Mouse (Mus musculus): ENCODE measurements around the gene Asxl1. TPM values are rescaled to one million over a fixed set of nuclear protein-coding genes. Genes with fewer than 3 reads are reported as not detected.

Gene Asxl1
- polyA plus RNA-seq, 1 experiment from 2014 or later, result 6.4 TPM

- peaks cover 54% of the 10 kb centered on the region for H3K4me1 ChIP-seq (ENCODE audit: control insufficient read depth, insufficient read depth, low read length)
Observed at GRCm38 (mm10) chr2:153441228-153441627, 95.6 kb downstream of the Asxl1 start.

DNA sequence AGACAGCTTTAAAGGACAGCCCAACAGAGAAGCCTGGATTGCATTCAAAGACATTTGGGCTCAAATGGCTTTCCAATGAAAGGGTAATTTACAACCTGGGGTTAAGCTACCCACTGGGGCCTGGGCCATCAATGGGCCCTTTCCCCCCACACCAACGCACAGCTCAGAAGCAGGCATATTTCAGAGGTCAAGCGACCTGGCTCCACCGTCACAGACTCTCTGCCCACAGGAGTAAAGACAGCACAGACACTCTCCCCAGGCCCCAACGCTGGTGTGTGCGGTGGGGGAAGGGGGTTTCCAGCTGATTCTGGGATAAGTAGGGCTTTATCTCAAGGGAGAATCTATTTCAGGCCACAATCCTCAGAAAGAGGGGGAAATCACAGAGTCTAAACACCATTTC, 97.1 kb downstream of the Asxl1 start:
- no peak for ATAC-seq (ENCODE audit: insufficient read depth, low FRiP score)
- 16% methylated on average over 5 of the region's 5 CpGs for WGBS
- Histone ChIP-seq H3K4me1 (ENCODE audit: control insufficient read depth, insufficient read depth, low read length) (peaks cover 39% of the 10 kb centered on the region), H3K9me3 (replicated peaks; ENCODE audit: control insufficient read depth, low read length) (no peaks in the 10 kb centered on the region), H3K4me3 (replicated peaks; ENCODE audit: low read length) (peak overlapping the region; percentile 95), H3K9ac (ENCODE audit: low read length) (peak overlapping the region; percentile 90), H3K27ac (ENCODE audit: low read length) (peak overlapping the region; percentile 92; the same call in 1 of the 2 replicates), H3K36me3 (ENCODE audit: control insufficient read depth, insufficient read depth, low read length) (no peaks in the 10 kb centered on the region), H3K4me2 (ENCODE audit: low read depth, low read length) (peak overlapping the region; percentile 100), H3K27me3 (ENCODE audit: control insufficient read depth, insufficient read depth, low read length) (no peaks in the 10 kb centered on the region)

More at GRCm38 (mm10) chr2:153441228-153441627, 95.6 kb downstream of the Asxl1 start:
- 29% methylated on average over 3 of the region's 3 CpGs for WGBS
- no peaks in the 10 kb centered on the region for H3K36me3 ChIP-seq (ENCODE audit: control insufficient read depth, insufficient read depth, low read length)
- H3K4me3 ChIP-seq (replicated peaks; ENCODE audit: low read length), result peak overlapping the region; percentile 13
- H3K27ac ChIP-seq (ENCODE audit: low read length), result peak overlapping the region; percentile 68
- no peak for ATAC-seq (ENCODE audit: insufficient read depth, low FRiP score)
- H3K9me3 ChIP-seq (replicated peaks; ENCODE audit: control insufficient read depth, low read length), result no peaks in the 10 kb centered on the region
- peak overlapping the region; percentile 100 for H3K4me2 ChIP-seq (ENCODE audit: low read depth, low read length)
- peak overlapping the region; percentile 48 for H3K9ac ChIP-seq (ENCODE audit: low read length)
- no peaks in the 10 kb centered on the region for H3K27me3 ChIP-seq (ENCODE audit: control insufficient read depth, insufficient read depth, low read length)

GRCm38 (mm10) chr2:153443434-153444240, 98.0 kb downstream of the Asxl1 start:
- Histone ChIP-seq H3K4me2 (ENCODE audit: low read depth, low read length) (peak overlapping the region; percentile 100), H3K27me3 (ENCODE audit: control insufficient read depth, insufficient read depth, low read length) (no peaks in the 10 kb centered on the region), H3K9ac (ENCODE audit: low read length) (peak overlapping the region; percentile 90), H3K27ac (ENCODE audit: low read length) (peak overlapping the region; percentile 92), H3K9me3 (replicated peaks; ENCODE audit: control insufficient read depth, low read length) (no peaks in the 10 kb centered on the region), H3K4me3 (replicated peaks; ENCODE audit: low read length) (peak overlapping the region; percentile 95), H3K4me1 (ENCODE audit: control insufficient read depth, insufficient read depth, low read length) (peaks cover 33% of the 10 kb centered on the region), H3K36me3 (ENCODE audit: control insufficient read depth, insufficient read depth, low read length) (no peaks in the 10 kb centered on the region)
- peak; percentile 39 for ATAC-seq (ENCODE audit: insufficient read depth, low FRiP score)
- under 1% methylated on average over 49 of the region's 59 CpGs for WGBS

- H3K27ac ChIP-seq (ENCODE audit: low read length), result peak overlapping the region; percentile 92
- peak; percentile 76 for ATAC-seq (ENCODE audit: insufficient read depth, low FRiP score)
- peak overlapping the region; percentile 90 for H3K9ac ChIP-seq (ENCODE audit: low read length)
- under 1% methylated on average over 31 of the region's 64 CpGs for WGBS
- no peaks in the 10 kb centered on the region for H3K9me3 ChIP-seq (replicated peaks; ENCODE audit: control insufficient read depth, low read length)
- peak overlapping the region; percentile 100 for H3K4me2 ChIP-seq (ENCODE audit: low read depth, low read length)
- peaks cover 33% of the 10 kb centered on the region for H3K4me1 ChIP-seq (ENCODE audit: control insufficient read depth, insufficient read depth, low read length)
- H3K4me3 ChIP-seq (replicated peaks; ENCODE audit: low read length), result peak overlapping the region; percentile 95
- no peaks in the 10 kb centered on the region for H3K27me3 ChIP-seq (ENCODE audit: control insufficient read depth, insufficient read depth, low read length)
- H3K36me3 ChIP-seq (ENCODE audit: control insufficient read depth, insufficient read depth, low read length), result no peaks in the 10 kb centered on the region
Observed at GRCm38 (mm10) chr2:153444254-153445136, 98.9 kb downstream of the Asxl1 start.

DNA sequence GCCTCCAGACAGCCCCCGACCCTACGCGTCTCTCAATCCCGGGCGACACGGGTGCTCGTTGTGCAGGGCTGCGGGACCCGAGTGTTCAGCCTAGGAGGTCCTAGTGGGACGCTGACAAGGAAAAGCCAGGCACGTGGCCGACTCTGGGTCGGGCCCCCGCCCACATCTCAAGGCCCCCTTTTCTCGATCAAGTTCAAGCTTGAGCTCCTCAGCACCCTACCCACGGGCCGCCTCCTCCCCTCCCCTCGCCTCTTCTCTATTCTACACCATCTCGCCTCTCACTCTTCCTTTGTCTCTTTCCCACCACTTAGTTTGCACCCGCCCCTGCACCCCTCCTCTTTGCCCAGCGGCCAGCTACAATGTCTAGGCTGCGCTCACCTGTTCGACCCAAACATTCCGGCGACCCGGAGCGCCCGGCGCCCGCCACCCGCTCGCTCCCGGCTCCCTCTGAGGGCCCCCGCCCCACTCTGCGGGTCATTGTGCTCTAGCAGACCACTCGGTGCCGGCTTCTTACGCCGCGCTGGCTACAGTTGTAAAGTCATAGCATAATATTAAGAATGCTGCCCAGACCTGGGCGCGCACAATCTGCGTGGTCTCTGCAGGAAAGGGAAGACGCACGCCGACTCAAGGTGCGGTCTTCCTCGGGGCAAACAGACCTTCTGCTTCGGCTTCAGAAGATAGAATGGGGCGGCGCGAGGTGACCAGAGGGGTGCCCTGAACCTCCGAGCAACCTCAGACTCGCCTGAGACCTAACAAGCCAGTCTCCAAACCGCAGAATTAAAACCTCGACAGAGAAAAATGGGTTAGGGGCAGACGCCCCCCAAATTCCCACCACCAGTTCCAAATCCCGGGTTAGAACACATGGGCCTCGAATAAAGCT, 99.7 kb downstream of the Asxl1 start:
- Histone ChIP-seq H3K9ac (ENCODE audit: low read length) (peak overlapping the region; percentile 90), H3K4me1 (ENCODE audit: control insufficient read depth, insufficient read depth, low read length) (peaks cover 29% of the 10 kb centered on the region), H3K4me2 (ENCODE audit: low read depth, low read length) (peak overlapping the region; percentile 100), H3K9me3 (replicated peaks; ENCODE audit: control insufficient read depth, low read length) (no peaks in the 10 kb centered on the region), H3K27ac (ENCODE audit: low read length) (peak overlapping the region; percentile 92), H3K36me3 (ENCODE audit: control insufficient read depth, insufficient read depth, low read length) (no peaks in the 10 kb centered on the region), H3K27me3 (ENCODE audit: control insufficient read depth, insufficient read depth, low read length) (no peaks in the 10 kb centered on the region), H3K4me3 (replicated peaks; ENCODE audit: low read length) (peak overlapping the region; percentile 95)
- ATAC-seq (ENCODE audit: insufficient read depth, low FRiP score), result peak; percentile 51
- WGBS, result under 1% methylated on average over 58 of the region's 59 CpGs

DNA sequence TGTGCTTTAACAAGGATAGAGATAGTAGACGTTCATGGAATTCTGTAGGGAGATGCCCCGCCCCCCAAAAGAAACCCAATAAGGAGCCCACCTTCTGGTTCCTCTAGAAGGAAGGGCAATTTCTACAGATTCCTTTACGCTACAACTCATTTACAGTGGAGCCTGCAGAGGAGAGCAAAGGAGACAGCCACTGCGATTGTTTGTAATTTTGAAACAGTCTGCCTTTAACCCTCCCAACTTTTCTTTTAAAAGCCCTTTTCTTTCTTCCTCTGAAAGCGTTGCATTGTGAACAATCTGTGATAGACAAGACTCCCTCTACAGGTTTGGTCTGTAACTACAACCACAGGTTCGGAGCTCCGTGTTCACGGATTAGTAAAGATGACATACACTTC, 100.4 kb downstream of the Asxl1 start:
- Histone ChIP-seq H3K4me1 (ENCODE audit: control insufficient read depth, insufficient read depth, low read length) (peaks cover 23% of the 10 kb centered on the region), H3K27me3 (ENCODE audit: control insufficient read depth, insufficient read depth, low read length) (no peaks in the 10 kb centered on the region), H3K27ac (ENCODE audit: low read length) (peak overlapping the region; percentile 92), H3K36me3 (ENCODE audit: control insufficient read depth, insufficient read depth, low read length) (no peaks in the 10 kb centered on the region), H3K9ac (ENCODE audit: low read length) (peak overlapping the region; percentile 90), H3K4me2 (ENCODE audit: low read depth, low read length) (peak overlapping the region; percentile 100), H3K4me3 (replicated peaks; ENCODE audit: low read length) (peak overlapping the region; percentile 95), H3K9me3 (replicated peaks; ENCODE audit: control insufficient read depth, low read length) (no peaks in the 10 kb centered on the region)
- under 1% methylated on average over 8 of the region's 8 CpGs for WGBS
- no peak for ATAC-seq (ENCODE audit: insufficient read depth, low FRiP score)

DNA sequence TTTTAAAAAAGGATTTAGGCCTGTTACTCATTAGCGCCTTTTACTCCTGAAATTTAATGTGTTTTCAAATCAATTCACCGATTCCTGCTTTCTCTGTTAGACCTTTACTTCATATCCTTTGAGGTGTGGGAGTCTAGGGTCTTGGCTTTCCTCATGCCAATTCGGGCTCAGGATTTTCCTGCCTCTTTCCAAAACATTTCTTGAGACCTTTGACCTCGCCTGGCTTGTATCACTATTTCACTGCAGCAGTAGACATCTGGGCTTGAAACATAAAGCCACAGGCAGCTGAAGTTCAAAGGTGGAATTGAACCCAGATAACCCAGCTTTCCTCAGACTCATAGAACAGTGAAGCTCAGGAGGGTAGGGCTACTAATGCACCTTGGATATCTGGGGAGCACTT, 100.8 kb downstream of the Asxl1 start:
- Histone ChIP-seq H3K27me3 (ENCODE audit: control insufficient read depth, insufficient read depth, low read length) (no peaks in the 10 kb centered on the region), H3K36me3 (ENCODE audit: control insufficient read depth, insufficient read depth, low read length) (no peaks in the 10 kb centered on the region), H3K27ac (ENCODE audit: low read length) (no peak overlapping the region), H3K4me1 (ENCODE audit: control insufficient read depth, insufficient read depth, low read length) (peaks cover 18% of the 10 kb centered on the region), H3K4me3 (replicated peaks; ENCODE audit: low read length) (no peak overlapping the region), H3K9me3 (replicated peaks; ENCODE audit: control insufficient read depth, low read length) (no peaks in the 10 kb centered on the region), H3K4me2 (ENCODE audit: low read depth, low read length) (peak overlapping the region; percentile 100), H3K9ac (ENCODE audit: low read length) (no peak overlapping the region)
- 18% methylated on average over 4 of the region's 4 CpGs for WGBS
- no peak for ATAC-seq (ENCODE audit: insufficient read depth, low FRiP score)

- Histone ChIP-seq H3K9me3 (replicated peaks; ENCODE audit: control insufficient read depth, low read length) (no peaks in the 10 kb centered on the region), H3K27me3 (ENCODE audit: control insufficient read depth, insufficient read depth, low read length) (no peaks in the 10 kb centered on the region), H3K27ac (ENCODE audit: low read length) (no peak overlapping the region), H3K36me3 (ENCODE audit: control insufficient read depth, insufficient read depth, low read length) (no peaks in the 10 kb centered on the region), H3K4me1 (ENCODE audit: control insufficient read depth, insufficient read depth, low read length) (peaks cover 6% of the 10 kb centered on the region; the same call in 1 of the 2 replicates), H3K4me2 (ENCODE audit: low read depth, low read length) (no peak overlapping the region), H3K9ac (ENCODE audit: low read length) (no peak overlapping the region), H3K4me3 (replicated peaks; ENCODE audit: low read length) (no peak overlapping the region)
- WGBS, result 66% methylated on average over 3 of the region's 3 CpGs
- no peak for ATAC-seq (ENCODE audit: insufficient read depth, low FRiP score)
Observed at GRCm38 (mm10) chr2:153447719-153448118, 102.1 kb downstream of the Asxl1 start.

Data from stomach, embryonic 16.5 days (tissue).